Mouse (Mus musculus) embryonic fibroblast, embryonic 13.5 days (primary cell): ENCODE measurements around the gene Slc8a1.

ENCODE experiments used
- CTCF ChIP-seq: IDR thresholded peaks from 2 replicates; pipeline ENCODE4 v1.5.1; 2011; ENCODE audit warnings: mild to moderate bottlenecking, control low read depth, low read length, moderate library complexity, borderline replicate concordance; ENCODE audit not compliant: insufficient read depth
- POLR2A ChIP-seq: IDR thresholded peaks from 2 replicates; pipeline ENCODE4 v1.6.1; 2011; ENCODE audit warnings: low read depth, mild to moderate bottlenecking, control low read depth, low read length, moderate library complexity

DNA sequence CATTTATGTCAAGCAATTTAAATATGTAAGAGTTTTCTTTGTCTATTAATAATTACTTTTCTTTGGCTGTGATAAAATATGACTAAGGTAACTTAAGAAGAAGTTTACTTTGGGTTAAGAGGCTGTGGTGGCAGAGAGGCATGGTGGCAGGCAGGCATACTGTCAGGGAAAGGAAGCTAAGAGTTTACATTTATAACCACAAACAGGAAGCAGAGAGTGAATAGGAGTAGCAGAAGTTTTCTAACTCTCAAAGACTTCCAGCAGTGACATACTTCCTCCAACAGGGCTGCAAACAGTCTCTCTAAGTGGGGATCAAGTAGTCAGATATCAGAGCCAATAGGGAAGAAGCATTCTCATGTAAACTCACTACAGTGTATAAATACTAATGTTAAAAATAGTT, 58.6 kb downstream of the Slc8a1 start:
- TF ChIP-seq POLR2A (no peak), CTCF (no peak)
